Mouse (Mus musculus): ENCODE data around the gene Itprip. TPM values are rescaled to one million over a fixed set of nuclear protein-coding genes. Genes with fewer than 3 reads are reported as not detected.

Gene Itprip
- polyA plus RNA-seq, 1 experiment from 2014 or later, result 13.2 TPM

DNA sequence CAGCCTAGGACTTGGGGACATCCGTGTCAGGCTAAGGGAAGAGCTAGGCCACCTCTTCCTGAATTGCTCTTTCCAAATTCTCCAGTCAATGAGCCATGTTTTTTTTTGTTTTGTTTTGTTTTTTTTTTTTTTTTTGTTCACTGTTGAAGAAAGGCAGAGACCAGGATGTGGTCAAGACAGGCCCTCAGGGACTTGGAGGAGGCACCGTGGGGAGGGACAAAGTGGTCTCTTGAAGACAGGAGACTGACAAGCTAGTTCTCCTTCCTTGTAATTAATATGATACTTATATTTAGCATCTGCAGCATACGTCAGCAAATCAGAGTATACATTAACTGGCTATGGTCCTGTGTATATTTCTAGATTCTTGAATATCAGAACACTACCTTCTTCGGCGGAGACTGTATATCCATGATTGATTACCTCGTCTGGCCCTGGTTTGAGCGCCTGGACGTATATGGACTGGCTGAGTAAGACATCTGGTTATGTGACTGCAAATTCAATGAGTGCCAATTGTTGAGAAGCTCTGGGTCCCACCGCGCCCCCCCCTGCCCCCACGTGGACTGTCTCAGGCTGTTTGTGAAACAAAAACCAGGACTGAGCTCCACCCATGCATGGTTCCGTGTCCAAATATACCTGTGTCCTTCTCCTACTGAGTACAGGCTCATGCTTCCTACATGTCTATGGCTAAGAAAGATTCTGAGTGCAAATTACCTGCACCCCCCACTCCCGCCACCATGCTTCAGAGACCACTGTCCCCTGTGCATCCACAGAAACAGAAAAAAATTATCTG lies 34.6 kb downstream of the Itprip start:
- Histone ChIP-seq H3K9me3 (ENCODE audit: control insufficient read depth, low read length) (no peaks in the 10 kb centered on the region), H3K9ac (ENCODE audit: low read length) (no peak overlapping the region), H3K27me3 (ENCODE audit: control insufficient read depth, insufficient read depth, low read length) (no peaks in the 10 kb centered on the region), H3K36me3 (ENCODE audit: control insufficient read depth, insufficient read depth, low read length) (no peaks in the 10 kb centered on the region), H3K4me1 (ENCODE audit: control insufficient read depth, insufficient read depth, low read length) (no peaks in the 10 kb centered on the region), H3K4me3 (ENCODE audit: low read depth, low read length) (no peak overlapping the region), H3K4me2 (no peak overlapping the region), H3K27ac (ENCODE audit: low read depth, low read length) (no peak overlapping the region)
- 89% methylated on average over 13 of the region's 13 CpGs for whole genome bisulfite sequencing
- ATAC-seq (ENCODE audit: low FRiP score), result no peak
- DNase-seq (ENCODE audit: low spot score, missing footprints), result peak; percentile 59

DNA sequence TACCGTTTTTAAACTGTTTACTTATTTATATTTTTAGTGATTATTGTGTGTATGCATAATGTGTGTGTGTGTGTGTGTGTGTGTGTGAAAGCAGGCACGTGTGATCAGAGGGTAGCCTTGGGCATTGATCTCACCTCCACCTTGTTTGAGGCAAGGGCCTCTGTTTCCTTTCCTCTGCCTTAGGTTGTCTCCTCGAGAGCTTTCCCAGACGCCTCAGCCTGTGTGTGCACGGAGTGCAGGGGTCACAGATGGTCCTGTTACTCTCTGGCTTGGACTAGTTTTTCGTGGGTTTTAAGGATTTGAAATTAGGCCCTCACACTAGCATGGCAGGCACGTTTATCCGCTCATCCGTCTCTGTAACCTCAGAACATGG lies 36.2 kb downstream of the Itprip start:
- ATAC-seq (ENCODE audit: low FRiP score) (peak; percentile 68), DNase-seq (ENCODE audit: low spot score, missing footprints) (no peak)
- Histone ChIP-seq H3K4me3 (ENCODE audit: low read depth, low read length) (no peak overlapping the region), H3K4me2 (no peak overlapping the region), H3K4me1 (ENCODE audit: control insufficient read depth, insufficient read depth, low read length) (no peaks in the 10 kb centered on the region), H3K9ac (ENCODE audit: low read length) (no peak overlapping the region), H3K36me3 (ENCODE audit: control insufficient read depth, insufficient read depth, low read length) (no peaks in the 10 kb centered on the region), H3K27ac (ENCODE audit: low read depth, low read length) (no peak overlapping the region), H3K27me3 (ENCODE audit: control insufficient read depth, insufficient read depth, low read length) (no peaks in the 10 kb centered on the region), H3K9me3 (ENCODE audit: control insufficient read depth, low read length) (no peaks in the 10 kb centered on the region)
- 61% methylated on average over 9 of the region's 9 CpGs for WGBS

DNA sequence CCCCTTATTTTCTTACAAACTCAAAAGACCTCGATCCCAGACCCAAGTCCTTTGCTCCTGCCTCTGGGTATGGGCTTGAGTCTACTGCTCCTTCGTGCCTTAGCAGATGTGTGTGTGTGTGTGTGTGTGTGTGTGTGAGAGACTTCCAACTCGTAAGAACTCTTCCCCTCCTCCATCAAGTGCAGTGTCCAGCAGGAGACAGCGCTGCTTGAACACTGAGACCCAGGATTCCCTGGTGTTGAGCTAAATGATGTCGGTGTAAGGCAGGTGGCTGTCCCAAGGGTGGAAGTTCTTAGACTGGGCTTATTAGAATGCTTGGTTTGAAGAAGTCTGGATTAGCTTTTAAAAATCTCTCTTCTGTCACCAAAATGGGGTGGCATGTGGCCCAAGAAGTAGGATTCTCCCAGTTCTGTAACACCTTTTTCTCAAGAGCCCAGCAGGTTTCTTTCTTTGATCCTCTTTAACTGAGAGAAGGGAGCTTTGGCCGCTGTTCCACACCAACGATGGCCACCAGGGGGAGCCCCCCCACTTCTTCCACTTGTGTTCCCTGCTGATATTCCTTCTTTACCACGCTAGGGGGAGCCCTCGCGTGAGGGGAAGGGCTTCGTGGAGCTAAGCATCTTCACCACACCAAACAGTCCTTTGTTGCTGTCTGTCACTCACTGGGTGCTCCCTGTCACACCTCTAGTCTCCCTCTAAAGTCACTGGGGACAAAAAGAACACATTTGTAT lies 36.8 kb downstream of the Itprip start:
- peak; percentile 99 for DNase-seq (ENCODE audit: low spot score, missing footprints)
- H3K4me1 ChIP-seq (ENCODE audit: control insufficient read depth, insufficient read depth, low read length), result no peaks in the 10 kb centered on the region
- ATAC-seq (ENCODE audit: low FRiP score), result peak; percentile 84
- no peak overlapping the region for H3K4me3 ChIP-seq (ENCODE audit: low read depth, low read length)
- 29% methylated on average over 11 of the region's 11 CpGs for WGBS
- no peak overlapping the region for H3K4me2 ChIP-seq
- H3K9me3 ChIP-seq (ENCODE audit: control insufficient read depth, low read length), result no peaks in the 10 kb centered on the region
- no peaks in the 10 kb centered on the region for H3K36me3 ChIP-seq (ENCODE audit: control insufficient read depth, insufficient read depth, low read length)
- no peaks in the 10 kb centered on the region for H3K27me3 ChIP-seq (ENCODE audit: control insufficient read depth, insufficient read depth, low read length)
- H3K27ac ChIP-seq (ENCODE audit: low read depth, low read length), result no peak overlapping the region
- no peak overlapping the region for H3K9ac ChIP-seq (ENCODE audit: low read length)

DNA sequence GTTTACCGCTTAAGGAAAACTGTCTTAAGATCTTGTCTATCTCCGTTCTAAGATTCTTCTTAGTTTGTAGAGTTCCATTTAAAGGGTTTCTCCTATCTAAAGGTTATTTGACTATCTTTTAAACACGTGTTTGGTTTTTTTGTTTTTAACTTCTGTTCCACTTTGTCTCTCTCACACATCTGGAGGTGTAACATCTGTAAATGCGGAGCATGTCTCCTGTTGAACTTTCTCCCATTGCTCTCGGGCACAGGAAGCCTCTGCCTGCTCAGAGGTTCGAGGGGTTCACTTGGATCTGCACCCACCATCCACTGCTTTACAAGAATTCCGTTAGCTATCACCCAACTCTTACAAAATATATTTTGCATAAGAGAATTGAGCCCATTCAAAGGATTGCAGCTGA lies 37.6 kb downstream of the Itprip start:
- H3K4me2 ChIP-seq, result no peak overlapping the region
- DNase-seq (ENCODE audit: low spot score, missing footprints), result peak; percentile 61
- no peaks in the 10 kb centered on the region for H3K27me3 ChIP-seq (ENCODE audit: control insufficient read depth, insufficient read depth, low read length)
- no peaks in the 10 kb centered on the region for H3K9me3 ChIP-seq (ENCODE audit: control insufficient read depth, low read length)
- H3K27ac ChIP-seq (ENCODE audit: low read depth, low read length), result no peak overlapping the region
- H3K9ac ChIP-seq (ENCODE audit: low read length), result no peak overlapping the region
- H3K4me3 ChIP-seq (ENCODE audit: low read depth, low read length), result no peak overlapping the region
- 85% methylated on average over 7 of the region's 7 CpGs for WGBS
- no peak for ATAC-seq (ENCODE audit: low FRiP score)
- H3K36me3 ChIP-seq (ENCODE audit: control insufficient read depth, insufficient read depth, low read length), result no peaks in the 10 kb centered on the region
- H3K4me1 ChIP-seq (ENCODE audit: control insufficient read depth, insufficient read depth, low read length), result no peaks in the 10 kb centered on the region

DNA sequence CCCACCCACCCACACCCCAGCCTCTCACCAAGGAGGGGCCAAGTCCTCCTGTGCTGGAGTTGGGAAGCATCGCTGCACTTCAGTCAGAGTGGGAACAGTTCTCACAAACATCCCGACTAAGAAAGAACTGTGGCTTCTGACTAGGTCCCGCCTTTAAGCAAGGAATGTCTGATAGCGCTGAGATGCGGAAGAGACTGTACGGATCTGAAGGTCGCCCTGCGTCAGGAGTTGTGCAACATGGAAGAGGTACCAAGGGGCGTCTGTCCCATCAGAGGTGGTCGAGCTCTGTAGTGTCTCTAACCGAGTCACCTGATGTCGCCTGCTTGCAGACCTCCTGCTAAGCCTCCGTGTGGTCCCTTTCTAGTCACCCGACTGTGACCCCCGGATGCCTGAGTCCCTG lies 42.8 kb downstream of the Itprip start:
- Histone ChIP-seq H3K27me3 (ENCODE audit: control insufficient read depth, insufficient read depth, low read length) (no peaks in the 10 kb centered on the region), H3K27ac (ENCODE audit: low read depth, low read length) (no peak overlapping the region), H3K4me1 (ENCODE audit: control insufficient read depth, insufficient read depth, low read length) (no peaks in the 10 kb centered on the region), H3K9ac (ENCODE audit: low read length) (no peak overlapping the region), H3K4me2 (no peak overlapping the region), H3K36me3 (ENCODE audit: control insufficient read depth, insufficient read depth, low read length) (no peaks in the 10 kb centered on the region), H3K4me3 (ENCODE audit: low read depth, low read length) (no peak overlapping the region), H3K9me3 (ENCODE audit: control insufficient read depth, low read length) (no peaks in the 10 kb centered on the region)
- ATAC-seq (ENCODE audit: low FRiP score) (no peak), DNase-seq (ENCODE audit: low spot score, missing footprints) (peak; percentile 33)
- 83% methylated on average over 15 of the region's 15 CpGs for WGBS

DNA sequence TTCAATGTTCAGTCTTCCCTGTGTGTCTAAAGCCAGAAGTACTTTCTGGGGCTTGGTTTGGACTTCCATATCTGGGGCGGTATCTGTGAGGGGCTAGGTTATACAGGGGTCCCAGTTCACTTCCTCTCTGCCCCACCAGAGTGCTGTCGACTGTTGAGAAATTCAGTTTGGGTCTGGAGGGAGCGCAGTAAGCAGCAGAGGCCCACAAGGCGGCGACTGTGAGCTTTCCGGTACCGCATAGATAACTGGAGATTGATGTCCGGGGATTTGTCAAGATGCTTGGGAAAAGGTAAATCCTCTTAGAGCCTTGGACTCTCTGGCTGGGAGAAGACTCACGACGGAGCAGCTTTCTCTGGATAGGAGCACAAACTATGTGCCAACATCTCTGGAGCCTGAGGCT lies 47.6 kb downstream of the Itprip start:
- DNase-seq (ENCODE audit: low spot score, missing footprints) (peak; percentile 91), ATAC-seq (ENCODE audit: low FRiP score) (no peak)
- Histone ChIP-seq H3K27me3 (ENCODE audit: control insufficient read depth, insufficient read depth, low read length) (no peaks in the 10 kb centered on the region), H3K9ac (ENCODE audit: low read length) (no peak overlapping the region), H3K36me3 (ENCODE audit: control insufficient read depth, insufficient read depth, low read length) (no peaks in the 10 kb centered on the region), H3K9me3 (ENCODE audit: control insufficient read depth, low read length) (no peaks in the 10 kb centered on the region), H3K4me2 (no peak overlapping the region), H3K27ac (ENCODE audit: low read depth, low read length) (no peak overlapping the region), H3K4me1 (ENCODE audit: control insufficient read depth, insufficient read depth, low read length) (no peaks in the 10 kb centered on the region), H3K4me3 (ENCODE audit: low read depth, low read length) (no peak overlapping the region)
- 20% methylated on average over 10 of the region's 10 CpGs for WGBS

DNA sequence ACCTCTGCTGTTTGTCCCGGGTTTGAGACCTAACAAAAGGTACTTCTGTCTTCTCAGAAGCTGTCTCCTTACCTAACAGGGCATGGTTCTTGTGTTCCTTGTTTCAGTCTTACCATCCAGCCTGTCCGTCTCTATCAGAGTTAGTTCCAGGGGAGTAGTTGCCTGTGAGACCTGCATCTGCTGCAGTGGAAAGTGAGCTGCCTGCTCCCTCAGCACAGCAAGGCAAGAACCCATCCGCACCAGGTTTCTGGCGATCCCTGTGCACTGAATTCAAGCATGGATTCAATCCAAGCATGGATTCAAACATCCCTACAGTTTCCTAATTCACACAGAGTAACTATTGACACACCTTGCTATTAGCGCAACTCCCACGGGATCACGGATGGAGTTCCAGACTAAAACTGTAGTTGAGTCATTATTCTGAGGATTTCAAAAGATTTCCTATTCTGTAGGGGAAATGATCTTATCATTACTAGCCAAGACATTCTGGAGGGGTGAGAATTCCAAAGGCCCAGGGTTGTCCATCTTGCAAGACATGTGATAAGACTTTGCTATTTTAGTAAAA lies 48.9 kb downstream of the Itprip start:
- Histone ChIP-seq H3K4me1 (ENCODE audit: control insufficient read depth, insufficient read depth, low read length) (no peaks in the 10 kb centered on the region), H3K4me2 (no peak overlapping the region), H3K27ac (ENCODE audit: low read depth, low read length) (no peak overlapping the region), H3K4me3 (ENCODE audit: low read depth, low read length) (no peak overlapping the region), H3K9me3 (ENCODE audit: control insufficient read depth, low read length) (no peaks in the 10 kb centered on the region), H3K9ac (ENCODE audit: low read length) (no peak overlapping the region), H3K36me3 (ENCODE audit: control insufficient read depth, insufficient read depth, low read length) (no peaks in the 10 kb centered on the region), H3K27me3 (ENCODE audit: control insufficient read depth, insufficient read depth, low read length) (no peaks in the 10 kb centered on the region)
- DNase-seq (ENCODE audit: low spot score, missing footprints) (peak; percentile 75), ATAC-seq (ENCODE audit: low FRiP score) (no peak)
- WGBS, result 72% methylated on average over 7 of the region's 7 CpGs

DNA sequence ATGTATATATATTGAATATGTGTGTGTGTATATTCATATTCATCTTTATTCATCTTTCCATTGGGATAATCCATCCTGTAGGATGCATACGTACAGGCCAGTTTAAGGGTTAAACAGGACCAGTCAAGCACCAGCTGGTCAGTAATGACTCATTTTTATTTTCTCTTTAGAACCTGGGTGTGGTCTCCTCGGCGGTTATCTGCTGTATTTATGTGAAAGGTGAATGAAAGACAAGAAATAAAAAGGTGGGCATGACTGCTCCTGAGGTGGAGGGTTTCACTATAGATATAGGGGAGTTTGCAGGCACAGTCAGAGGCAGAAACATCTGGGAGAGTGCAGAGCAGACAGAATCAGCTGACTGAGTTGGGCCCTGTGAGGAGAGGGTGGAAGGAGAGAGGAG lies 49.6 kb downstream of the Itprip start:
- 77% methylated on average over 3 of the region's 3 CpGs for WGBS
- no peaks in the 10 kb centered on the region for H3K27me3 ChIP-seq (ENCODE audit: control insufficient read depth, insufficient read depth, low read length)
- no peak overlapping the region for H3K4me2 ChIP-seq
- no peak overlapping the region for H3K4me3 ChIP-seq (ENCODE audit: low read depth, low read length)
- H3K4me1 ChIP-seq (ENCODE audit: control insufficient read depth, insufficient read depth, low read length), result peaks cover 3% of the 10 kb centered on the region
- no peak overlapping the region for H3K27ac ChIP-seq (ENCODE audit: low read depth, low read length)
- H3K9me3 ChIP-seq (ENCODE audit: control insufficient read depth, low read length), result no peaks in the 10 kb centered on the region
- H3K9ac ChIP-seq (ENCODE audit: low read length), result no peak overlapping the region
- ATAC-seq (ENCODE audit: low FRiP score) (no peak), DNase-seq (ENCODE audit: low spot score, missing footprints) (no peak)
- H3K36me3 ChIP-seq (ENCODE audit: control insufficient read depth, insufficient read depth, low read length), result no peaks in the 10 kb centered on the region

DNA sequence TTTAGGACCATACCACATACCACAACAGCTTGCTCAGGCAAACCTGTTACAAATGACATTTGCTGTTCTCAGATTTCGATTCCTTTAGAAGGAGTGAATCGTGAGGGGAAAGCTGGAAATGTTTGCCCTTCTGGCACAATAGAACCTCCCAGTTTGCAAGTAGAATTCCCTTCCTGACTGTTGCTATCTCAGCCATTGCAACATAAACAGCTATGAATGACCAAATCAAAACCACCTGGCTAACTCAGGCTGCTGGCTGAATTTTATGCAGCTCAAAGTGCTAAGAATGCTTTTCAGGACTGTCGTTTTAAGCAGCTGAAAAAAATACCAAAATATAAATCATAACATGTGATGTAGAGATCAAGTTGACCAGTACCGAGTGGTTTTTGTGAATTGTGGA lies 50.1 kb downstream of the Itprip start:
- H3K4me3 ChIP-seq (ENCODE audit: low read depth, low read length), result no peak overlapping the region
- no peaks in the 10 kb centered on the region for H3K36me3 ChIP-seq (ENCODE audit: control insufficient read depth, insufficient read depth, low read length)
- no peak for DNase-seq (ENCODE audit: low spot score, missing footprints)
- H3K4me2 ChIP-seq, result no peak overlapping the region
- no peaks in the 10 kb centered on the region for H3K27me3 ChIP-seq (ENCODE audit: control insufficient read depth, insufficient read depth, low read length)
- WGBS, result 80% methylated on average over 4 of the region's 4 CpGs
- H3K9me3 ChIP-seq (ENCODE audit: control insufficient read depth, low read length), result no peaks in the 10 kb centered on the region
- H3K9ac ChIP-seq (ENCODE audit: low read length), result no peak overlapping the region
- peaks cover 3% of the 10 kb centered on the region for H3K4me1 ChIP-seq (ENCODE audit: control insufficient read depth, insufficient read depth, low read length)
- no peak for ATAC-seq (ENCODE audit: low FRiP score)
- H3K27ac ChIP-seq (ENCODE audit: low read depth, low read length), result no peak overlapping the region

Data from midbrain, embryonic 11.5 days (tissue).